Mouse (Mus musculus) heart, embryonic 11.5 days (tissue): ENCODE measurements around the gene Erap1. TPM values are rescaled to one million over a fixed set of nuclear protein-coding genes. Genes with fewer than 3 reads are reported as not detected.

Source experiments
- polyA plus RNA-seq: library from polyadenylated mRNA; unstranded; fragments of >200 nt; fragmentation: Nextera tagmentation; extraction: Ambion mirVana; gene quantifications from 2 replicates; pipeline ENCODE4 v1.2.1, GENCODE M21; 2014

Erap1 gene
- polyA plus RNA-seq, 1 experiment from 2014 or later = 13.4 TPM

Other genes with a start within 250 kb of the Erap1 start
- gene Zfp72, start 248.7 kb upstream of the Erap1 start, polyA plus RNA-seq = 3.3 and 4.4 TPM in 2 replicates
- 60.3 and 65.8 TPM in 2 replicates for gene Ftl1-ps1, start 239.9 kb upstream of the Erap1 start, polyA plus RNA-seq
- gene Zfp825, start 145.6 kb upstream of the Erap1 start, polyA plus RNA-seq = 15.6 and 17.0 TPM in 2 replicates
- 54.0 and 63.1 TPM in 2 replicates for gene Cast, start 169.2 kb downstream of the Erap1 start, polyA plus RNA-seq